Mouse (Mus musculus) neural tube, embryonic 14.5 days (tissue): Measurements from ENCODE around the gene Adgrf5. TPM values are rescaled to one million over a fixed set of nuclear protein-coding genes. Genes with fewer than 3 reads are reported as not detected.

Experiments
- ATAC-seq: fragments of 200-750 bp; cut with Nextera tagmentation; 2 replicates; pipeline ENCODE4 v1.8.0; 2017; ENCODE audit warnings: low read depth, mild to moderate bottlenecking, moderate TSS enrichment, moderate library complexity
- H3K27ac ChIP-seq: fragments of 300-500 bp; sonication (generic); 2 replicates; pipeline ENCODE4 v1.5.1; 2014; ENCODE audit warnings: low read depth, mild to moderate bottlenecking, control low read depth, low read length, moderate library complexity, mixed read lengths
- H3K27me3 ChIP-seq: fragments of 300-500 bp; sonication (generic); 2 replicates; pipeline ENCODE4 v1.6.1; 2014; ENCODE audit warnings: low read length; ENCODE audit not compliant: control insufficient read depth, insufficient read depth
- H3K36me3 ChIP-seq: fragments of 300-500 bp; sonication (generic); 2 replicates; pipeline ENCODE4 v1.6.1; 2014; ENCODE audit warnings: low read length, mixed read lengths; ENCODE audit not compliant: control insufficient read depth, insufficient read depth
- H3K4me1 ChIP-seq: fragments of 300-500 bp; sonication (generic); 2 replicates; pipeline ENCODE4 v1.6.1; 2014; ENCODE audit warnings: low read length; ENCODE audit not compliant: control insufficient read depth, insufficient read depth
- H3K4me2 ChIP-seq: fragments of 300-500 bp; sonication (generic); 2 replicates; pipeline ENCODE4 v1.6.1; 2014; ENCODE audit warnings: mild to moderate bottlenecking, low read depth, low read length, control low read depth
- H3K4me3 ChIP-seq: fragments of 300-500 bp; sonication (generic); 2 replicates; pipeline ENCODE4 v1.5.1; 2014; ENCODE audit warnings: low read depth, low read length, control low read depth, mixed read lengths
- H3K9ac ChIP-seq: fragments of 300-500 bp; sonication (generic); replicated peaks from 2 replicates; pipeline ENCODE4 v1.6.1; 2014; ENCODE audit warnings: low read depth, mild to moderate bottlenecking, control low read depth, low read length, mixed read lengths
- H3K9me3 ChIP-seq: fragments of 300-500 bp; sonication (generic); 2 replicates; pipeline ENCODE4 v1.6.1; 2016; ENCODE audit warnings: low read length; ENCODE audit not compliant: control insufficient read depth
- WGBS: fragments of 180-500 bp; shearing (Covaris S2); extraction: QIAGEN DNeasy Blood & Tissue Kit; methylation state at CpG from one replicate; pipeline ENCODE4 v1.1.7; 2014; 5-methylcytosine and 5-hydroxymethylcytosine counted together
- polyA plus RNA-seq: library from polyadenylated mRNA; unstranded; fragments of >200 nt; fragmentation: Nextera tagmentation; extraction: Ambion mirVana; gene quantifications from 2 replicates; pipeline ENCODE4 v1.2.1, GENCODE M21; 2014

Adgrf5 gene
- polyA plus RNA-seq, 1 experiment from 2014 or later: 4.1 TPM

GRCm38 (mm10) chr17:43413182-43413581 is 52.9 kb downstream of the Adgrf5 start:
- ATAC-seq: no peak
- Histone ChIP-seq H3K27me3 (no peaks in the 10 kb centered on the region), H3K4me2 (no peak overlapping the region), H3K4me1 (no peaks in the 10 kb centered on the region), H3K27ac (no peak overlapping the region), H3K4me3 (no peak overlapping the region), H3K9me3 (no peaks in the 10 kb centered on the region), H3K36me3 (no peaks in the 10 kb centered on the region), H3K9ac (no peak overlapping the region)
- WGBS: 70% methylated on average over 7 of the region's 7 CpGs

GRCm38 (mm10) chr17:43419204-43419603 is 59.0 kb downstream of the Adgrf5 start:
- no peaks in the 10 kb centered on the region for H3K9me3 ChIP-seq
- no peak overlapping the region for H3K9ac ChIP-seq
- no peaks in the 10 kb centered on the region for H3K4me1 ChIP-seq
- ATAC-seq: no peak
- no peak overlapping the region for H3K27ac ChIP-seq
- 94% methylated on average over 5 of the region's 5 CpGs for WGBS
- no peak overlapping the region for H3K4me3 ChIP-seq
- no peaks in the 10 kb centered on the region for H3K36me3 ChIP-seq
- no peak overlapping the region for H3K4me2 ChIP-seq
- no peaks in the 10 kb centered on the region for H3K27me3 ChIP-seq

GRCm38 (mm10) chr17:43420381-43420780 is 60.1 kb downstream of the Adgrf5 start:
- no peak overlapping the region for H3K4me2 ChIP-seq
- H3K27me3 ChIP-seq: no peaks in the 10 kb centered on the region
- ATAC-seq: no peak
- H3K4me3 ChIP-seq: no peak overlapping the region
- 81% methylated on average over 3 of the region's 3 CpGs for WGBS
- H3K9me3 ChIP-seq: no peaks in the 10 kb centered on the region
- H3K4me1 ChIP-seq: no peaks in the 10 kb centered on the region
- H3K9ac ChIP-seq: no peak overlapping the region
- no peak overlapping the region for H3K27ac ChIP-seq
- H3K36me3 ChIP-seq: no peaks in the 10 kb centered on the region

DNA sequence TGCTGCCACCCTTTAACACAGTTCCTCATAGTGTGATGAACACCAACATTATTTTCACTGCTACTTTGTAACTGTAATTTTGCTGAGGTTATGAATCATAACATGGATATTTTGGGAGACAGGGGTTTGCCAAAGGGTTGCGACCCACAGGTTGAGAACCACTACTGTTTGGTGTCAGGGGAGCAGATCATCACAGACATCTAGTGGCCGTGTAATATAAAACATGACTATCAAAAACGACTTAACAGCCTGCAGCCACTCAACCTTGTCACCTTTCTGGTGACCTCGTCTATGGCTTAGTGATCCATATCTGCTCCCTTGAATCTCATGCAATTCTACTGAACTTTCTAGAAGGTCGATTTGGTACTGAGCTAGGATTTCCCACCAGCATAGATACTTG is 63.7 kb downstream of the Adgrf5 start:
- H3K27ac ChIP-seq: no peak overlapping the region
- no peak overlapping the region for H3K4me2 ChIP-seq
- no peaks in the 10 kb centered on the region for H3K4me1 ChIP-seq
- no peaks in the 10 kb centered on the region for H3K27me3 ChIP-seq
- 78% methylated on average over 5 of the region's 5 CpGs for WGBS
- no peak overlapping the region for H3K9ac ChIP-seq
- no peaks in the 10 kb centered on the region for H3K36me3 ChIP-seq
- no peak overlapping the region for H3K4me3 ChIP-seq
- ATAC-seq: no peak
- H3K9me3 ChIP-seq: no peaks in the 10 kb centered on the region

GRCm38 (mm10) chr17:43431692-43432091 is 71.4 kb downstream of the Adgrf5 start:
- Histone ChIP-seq H3K27me3 (no peaks in the 10 kb centered on the region), H3K4me1 (no peaks in the 10 kb centered on the region), H3K4me3 (no peak overlapping the region), H3K36me3 (no peaks in the 10 kb centered on the region), H3K9ac (no peak overlapping the region), H3K27ac (no peak overlapping the region), H3K4me2 (no peak overlapping the region), H3K9me3 (no peaks in the 10 kb centered on the region)
- no peak for ATAC-seq
- 77% methylated on average over 5 of the region's 5 CpGs for WGBS

DNA sequence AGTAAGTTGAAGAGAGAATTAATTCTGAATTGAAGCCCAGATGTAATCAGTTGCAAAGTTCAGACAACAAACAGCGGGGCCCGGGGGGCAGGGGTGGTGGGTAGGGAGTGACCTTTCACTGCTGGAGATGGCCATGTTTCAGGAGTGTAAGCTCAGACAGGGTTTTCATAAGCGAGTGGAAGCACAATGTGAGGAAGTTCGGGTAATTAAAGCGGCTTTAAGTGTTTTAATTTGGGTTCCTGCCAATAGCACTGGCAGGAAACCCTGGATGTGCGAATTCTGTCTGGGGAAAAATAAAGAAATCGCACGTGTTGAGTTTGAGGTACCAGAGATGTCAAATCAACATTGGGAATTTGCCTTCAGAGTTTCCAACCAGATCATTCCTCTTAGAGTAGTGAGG is 74.2 kb downstream of the Adgrf5 start:
- H3K9ac ChIP-seq: no peak overlapping the region
- 73% methylated on average over 8 of the region's 8 CpGs for WGBS
- H3K4me1 ChIP-seq: no peaks in the 10 kb centered on the region
- no peak overlapping the region for H3K4me2 ChIP-seq
- no peaks in the 10 kb centered on the region for H3K27me3 ChIP-seq
- no peak overlapping the region for H3K4me3 ChIP-seq
- H3K9me3 ChIP-seq: no peaks in the 10 kb centered on the region
- no peak overlapping the region for H3K27ac ChIP-seq
- no peaks in the 10 kb centered on the region for H3K36me3 ChIP-seq
- no peak for ATAC-seq

DNA sequence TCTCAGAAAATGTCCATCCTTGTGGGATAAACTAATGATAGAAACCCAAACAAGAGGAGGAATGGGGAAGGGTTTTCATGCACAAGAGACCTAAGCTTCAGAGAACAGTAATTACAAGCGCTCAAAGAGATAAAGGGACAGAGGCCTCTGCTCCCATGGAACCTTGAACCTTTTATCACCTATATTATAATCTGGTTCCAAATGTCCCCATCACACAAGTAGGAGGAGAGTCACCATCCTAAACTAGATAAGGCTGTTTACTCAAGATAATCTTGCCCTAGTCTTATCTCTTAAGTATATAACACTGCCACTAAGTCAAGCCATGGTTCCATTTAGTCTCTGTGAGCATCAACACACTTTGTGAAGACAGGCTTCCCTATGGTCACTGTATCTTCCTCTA is 91.0 kb downstream of the Adgrf5 start:
- 94% methylated on average over 1 of the region's 1 CpGs for WGBS

GRCm38 (mm10) chr17:43458598-43458997 is 98.3 kb downstream of the Adgrf5 start:
- ATAC-seq: no peak
- WGBS: 9% methylated on average over 9 of the region's 9 CpGs
- no peak overlapping the region for H3K9ac ChIP-seq
- no peaks in the 10 kb centered on the region for H3K36me3 ChIP-seq
- 0 out of 2 replicates have a peak, but pooled peaks cover 2% of the 10 kb centered on the region for H3K4me1 ChIP-seq
- H3K27me3 ChIP-seq: no peaks in the 10 kb centered on the region
- H3K4me2 ChIP-seq: no peak overlapping the region
- H3K27ac ChIP-seq: no peak overlapping the region
- no peaks in the 10 kb centered on the region for H3K9me3 ChIP-seq
- no peak overlapping the region for H3K4me3 ChIP-seq

More for the DNA sequence above, 91.0 kb downstream of the Adgrf5 start:
- H3K27ac ChIP-seq: no peak overlapping the region
- no peak for ATAC-seq
- H3K9me3 ChIP-seq: no peaks in the 10 kb centered on the region
- H3K36me3 ChIP-seq: no peaks in the 10 kb centered on the region
- H3K9ac ChIP-seq: no peak overlapping the region
- H3K27me3 ChIP-seq: no peaks in the 10 kb centered on the region
- no peak overlapping the region for H3K4me2 ChIP-seq
- H3K4me3 ChIP-seq: no peak overlapping the region
- H3K4me1 ChIP-seq: no peaks in the 10 kb centered on the region

DNA sequence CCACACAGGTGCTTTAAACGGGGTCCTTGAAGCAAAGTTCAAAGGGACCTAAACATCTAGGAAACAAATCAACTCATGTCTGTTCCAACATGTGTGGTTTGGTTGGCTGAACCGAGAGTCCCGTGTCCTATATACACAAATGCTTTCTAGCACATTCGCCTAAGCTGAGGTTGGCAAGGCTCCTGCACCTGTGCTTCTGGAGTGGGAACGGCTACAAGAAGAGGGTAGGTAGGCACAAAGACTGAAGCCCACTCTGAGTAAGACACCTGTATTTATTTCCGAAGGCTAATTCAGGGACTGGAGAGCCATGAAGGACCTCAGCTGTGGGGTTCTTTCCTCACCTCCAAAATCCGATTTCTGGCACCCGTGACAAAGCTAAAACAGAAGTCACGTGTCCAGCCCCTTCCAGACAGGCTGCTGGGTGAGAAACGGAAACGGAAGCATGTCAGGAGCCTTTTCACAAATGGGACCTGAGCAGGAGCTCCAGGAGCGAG is 99.5 kb downstream of the Adgrf5 start:
- Histone ChIP-seq H3K4me2 (no peak overlapping the region; the same call in 1 of the 2 replicates), H3K27me3 (no peaks in the 10 kb centered on the region), H3K4me3 (no peak overlapping the region), H3K4me1 (0 out of 2 replicates have a peak, but pooled peaks cover 2% of the 10 kb centered on the region), H3K9me3 (no peaks in the 10 kb centered on the region), H3K9ac (no peak overlapping the region), H3K27ac (no peak overlapping the region), H3K36me3 (no peaks in the 10 kb centered on the region)
- ATAC-seq: no peak
- 76% methylated on average over 12 of the region's 12 CpGs for WGBS
